Mouse (Mus musculus): Measurements from ENCODE around the gene Ttc21b.
A peak's percentile ranks its signal among the peaks of the same experiment; 100 is the strongest.

DNA sequence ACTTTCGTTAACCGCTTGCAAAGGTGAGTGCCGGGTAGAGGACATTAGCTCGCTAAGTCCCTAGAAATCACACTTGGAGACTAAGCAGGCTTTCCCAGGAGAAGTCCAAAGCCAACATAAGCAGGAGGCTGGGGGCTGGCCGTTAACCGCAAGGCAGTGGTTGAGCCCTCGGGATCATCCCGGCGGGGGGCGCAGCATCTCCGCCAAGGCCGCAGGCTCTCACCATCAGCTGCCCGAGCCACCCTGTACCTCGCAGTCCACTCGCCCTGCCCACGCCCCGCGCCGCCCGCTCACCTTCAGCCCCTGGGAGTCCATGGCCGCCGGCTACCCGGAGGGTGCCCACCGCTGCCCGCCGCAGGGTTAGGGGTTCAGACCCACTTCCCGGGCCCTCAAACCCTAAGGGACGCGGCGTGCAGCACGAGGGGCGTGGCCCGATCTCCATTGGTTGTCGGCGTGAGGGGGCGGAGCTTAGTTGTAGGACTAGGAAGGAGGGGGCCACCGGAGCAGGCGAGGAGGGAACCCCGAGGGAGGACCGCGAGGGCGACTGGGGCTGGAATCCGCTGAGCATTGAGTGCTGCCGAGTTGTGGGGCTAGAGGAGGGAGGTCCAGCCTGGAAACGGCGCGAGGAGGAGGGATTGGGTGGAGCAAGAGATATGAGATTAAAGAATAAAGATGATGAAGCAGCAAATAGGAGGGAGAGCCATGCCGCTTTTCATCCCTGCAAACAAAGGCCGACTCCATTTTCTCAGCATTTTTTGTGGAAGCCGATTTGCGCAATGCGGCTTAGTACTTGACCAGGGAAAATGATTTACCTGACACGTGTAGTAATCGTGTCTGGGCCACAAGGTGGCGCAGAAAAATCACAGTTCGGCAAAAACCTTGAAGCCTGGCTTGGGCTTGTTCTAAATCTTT is at the start of gene Ttc21b:
- TF ChIP-seq POLR2A (IDR thresholded peaks at IDR 0.05; ENCODE audit: borderline replicate concordance, insufficient read depth, low read length) (peak; percentile 74), CTCF (IDR thresholded peaks at IDR 0.05; ENCODE audit: borderline replicate concordance, insufficient read depth, low read depth, low read length) (peak; percentile 69; the same call in 1 of the 2 replicates)
